Mouse (Mus musculus) midbrain, embryonic 10.5 days (tissue): ENCODE data around the gene Ptpra. TPM values are rescaled to one million over a fixed set of nuclear protein-coding genes. Genes with fewer than 3 reads are reported as not detected.
A peak's percentile ranks its signal among the peaks of the same experiment; 100 is the strongest.

Experiments used
- DNase-seq: peaks from one replicate; pipeline ENCODE4 v3.0.0-alpha.2; 2017; ENCODE audit warnings: low spot score
- H3K27ac ChIP-seq: fragments of 300-500 bp; sonication (generic); replicated peaks from 2 replicates; pipeline ENCODE4 v1.5.1; 2016; ENCODE audit warnings: mild to moderate bottlenecking
- H3K27me3 ChIP-seq: fragments of 300-500 bp; sonication (generic); 2 replicates; pipeline ENCODE4 v1.6.1; 2016; ENCODE audit warnings: low read depth, mild to moderate bottlenecking; ENCODE audit not compliant: poor library complexity, severe bottlenecking
- H3K36me3 ChIP-seq: fragments of 300-500 bp; sonication (generic); 2 replicates; pipeline ENCODE4 v1.6.1; 2016; ENCODE audit warnings: mild to moderate bottlenecking, moderate library complexity
- H3K4me1 ChIP-seq: fragments of 300-500 bp; sonication (generic); 2 replicates; pipeline ENCODE4 v1.6.1; 2016
- H3K4me3 ChIP-seq: fragments of 300-500 bp; sonication (generic); 2 replicates; pipeline ENCODE4 v1.5.1; 2016; ENCODE audit warnings: mild to moderate bottlenecking, moderate library complexity
- H3K9me3 ChIP-seq: fragments of 300-500 bp; sonication (generic); replicated peaks from 2 replicates; pipeline ENCODE4 v1.6.1; 2016; ENCODE audit warnings: mild to moderate bottlenecking
- WGBS: fragments of 180-500 bp; shearing (Covaris S2); methylation state at CpG from one replicate; pipeline ENCODE4 v1.1.7; 2016; 5-methylcytosine and 5-hydroxymethylcytosine counted together
- polyA plus RNA-seq: library from polyadenylated mRNA; unstranded; fragments of >200 nt; fragmentation: Nextera tagmentation; extraction: Ambion mirVana; gene quantifications from 2 replicates; pipeline ENCODE4 v1.2.1, GENCODE M21; 2016

The Ptpra gene
- polyA plus RNA-seq, 1 experiment from 2014 or later: 88.2 TPM

DNA sequence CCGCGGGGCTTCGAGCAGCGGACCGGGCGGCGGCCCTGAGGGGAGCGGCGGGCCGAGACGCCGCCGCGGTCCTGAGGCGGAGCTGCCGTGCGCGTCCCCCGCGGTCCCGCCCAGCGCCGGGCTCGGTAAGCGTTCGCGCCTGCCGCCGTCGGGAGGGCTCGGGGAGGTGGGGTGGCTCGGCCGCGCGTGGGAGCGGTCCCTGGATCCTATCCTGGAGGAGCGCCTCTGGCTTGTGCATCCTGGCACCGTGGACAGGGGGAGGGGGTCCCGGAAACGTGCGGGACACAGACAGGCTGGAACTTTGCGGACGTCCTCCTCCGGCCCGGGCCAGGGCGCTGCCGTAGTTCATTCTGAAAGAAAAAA, 337 bp downstream of the Ptpra start:
- Histone ChIP-seq H3K9me3 (no peaks in the 10 kb centered on the region), H3K27me3 (peaks cover 27% of the 10 kb centered on the region), H3K36me3 (0 out of 2 replicates have a peak, but pooled peaks cover 3% of the 10 kb centered on the region), H3K27ac (peak overlapping the region; percentile 93), H3K4me3 (peak overlapping the region; percentile 96), H3K4me1 (peaks cover 36% of the 10 kb centered on the region)
- under 1% methylated on average over 47 of the region's 47 CpGs for WGBS
- DNase-seq: no peak

GRCm38 (mm10) chr2:130451086-130451726, 1.1 kb downstream of the Ptpra start:
- H3K4me1 ChIP-seq: peaks cover 41% of the 10 kb centered on the region
- no peak for DNase-seq
- H3K9me3 ChIP-seq: no peaks in the 10 kb centered on the region
- WGBS: 74% methylated on average over 14 of the region's 14 CpGs
- H3K27me3 ChIP-seq: peaks cover 27% of the 10 kb centered on the region
- no peak overlapping the region; the same call in 1 of the 2 replicates for H3K27ac ChIP-seq
- peak overlapping the region; percentile 96 for H3K4me3 ChIP-seq
- H3K36me3 ChIP-seq: no peaks in the 10 kb centered on the region

- H3K27me3 ChIP-seq: peaks cover 27% of the 10 kb centered on the region
- 75% methylated on average over 3 of the region's 3 CpGs for WGBS
- no peaks in the 10 kb centered on the region for H3K9me3 ChIP-seq
- no peak overlapping the region for H3K27ac ChIP-seq
- peaks cover 41% of the 10 kb centered on the region for H3K4me1 ChIP-seq
- H3K36me3 ChIP-seq: no peaks in the 10 kb centered on the region
- no peak for DNase-seq
- H3K4me3 ChIP-seq: peak overlapping the region; percentile 96
Observed at GRCm38 (mm10) chr2:130451727-130452090, 1.6 kb downstream of the Ptpra start.

DNA sequence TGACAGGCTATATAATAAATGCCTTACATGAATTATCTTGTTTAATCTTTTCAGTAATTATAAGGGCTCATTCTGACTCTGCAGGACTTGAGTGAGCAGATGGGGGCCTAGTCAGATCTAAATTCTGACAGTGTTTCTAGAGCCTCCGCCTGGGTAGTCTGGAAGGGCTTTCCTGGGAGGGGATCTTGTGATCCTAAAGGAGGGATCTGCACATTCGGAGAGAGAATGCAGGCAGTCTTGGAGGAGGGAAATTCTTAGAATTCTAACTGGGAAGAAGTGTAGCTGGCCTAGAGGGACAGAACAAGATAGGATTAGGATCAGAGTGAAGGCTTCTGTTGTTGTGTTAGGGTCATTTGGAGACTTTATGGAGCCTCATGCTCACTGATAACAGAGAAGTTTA, 2.2 kb downstream of the Ptpra start:
- Histone ChIP-seq H3K9me3 (no peaks in the 10 kb centered on the region), H3K4me3 (no peak overlapping the region), H3K27me3 (peaks cover 23% of the 10 kb centered on the region), H3K4me1 (peaks cover 41% of the 10 kb centered on the region), H3K36me3 (no peaks in the 10 kb centered on the region), H3K27ac (no peak overlapping the region)
- 54% methylated on average over 2 of the region's 2 CpGs for WGBS
- no peak for DNase-seq

- H3K27ac ChIP-seq: no peak overlapping the region
- peaks cover 11% of the 10 kb centered on the region for H3K27me3 ChIP-seq
- no peaks in the 10 kb centered on the region for H3K36me3 ChIP-seq
- WGBS: 76% methylated on average over 6 of the region's 6 CpGs
- no peak overlapping the region for H3K4me3 ChIP-seq
- no peaks in the 10 kb centered on the region for H3K9me3 ChIP-seq
- DNase-seq: no peak
- peaks cover 41% of the 10 kb centered on the region for H3K4me1 ChIP-seq
Observed at GRCm38 (mm10) chr2:130453421-130453820, 3.3 kb downstream of the Ptpra start.

GRCm38 (mm10) chr2:130454748-130455370, 4.8 kb downstream of the Ptpra start:
- Histone ChIP-seq H3K4me3 (no peak overlapping the region), H3K4me1 (peaks cover 31% of the 10 kb centered on the region), H3K27me3 (no peaks in the 10 kb centered on the region), H3K36me3 (no peaks in the 10 kb centered on the region), H3K27ac (no peak overlapping the region), H3K9me3 (no peaks in the 10 kb centered on the region)
- no peak for DNase-seq
- 88% methylated on average over 6 of the region's 6 CpGs for WGBS

DNA sequence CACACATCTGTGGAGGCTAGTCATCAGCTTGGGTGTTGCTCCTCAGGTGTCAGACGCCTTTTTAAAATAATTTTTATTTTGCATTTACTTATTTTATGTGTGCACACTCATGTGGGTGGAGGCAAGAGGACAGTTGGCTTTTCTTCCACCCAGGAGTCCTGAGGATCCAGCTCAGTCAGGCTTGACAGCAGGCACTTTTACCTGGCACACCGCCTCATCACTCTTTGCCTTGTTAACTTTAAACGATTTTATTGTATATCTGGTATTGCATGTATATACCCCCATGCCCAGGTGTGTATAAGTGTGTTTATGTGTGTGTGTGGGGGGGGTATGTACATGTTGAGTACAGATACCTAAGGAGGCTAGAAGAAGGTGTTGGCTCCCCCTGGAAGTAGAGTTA, 7.8 kb downstream of the Ptpra start:
- H3K4me1 ChIP-seq: peaks cover 5% of the 10 kb centered on the region; the same call in 1 of the 2 replicates
- H3K27ac ChIP-seq: no peak overlapping the region
- H3K36me3 ChIP-seq: no peaks in the 10 kb centered on the region; the same call in 1 of the 2 replicates
- 91% methylated on average over 3 of the region's 3 CpGs for WGBS
- no peak for DNase-seq
- H3K4me3 ChIP-seq: no peak overlapping the region
- H3K9me3 ChIP-seq: no peaks in the 10 kb centered on the region
- no peaks in the 10 kb centered on the region for H3K27me3 ChIP-seq

DNA sequence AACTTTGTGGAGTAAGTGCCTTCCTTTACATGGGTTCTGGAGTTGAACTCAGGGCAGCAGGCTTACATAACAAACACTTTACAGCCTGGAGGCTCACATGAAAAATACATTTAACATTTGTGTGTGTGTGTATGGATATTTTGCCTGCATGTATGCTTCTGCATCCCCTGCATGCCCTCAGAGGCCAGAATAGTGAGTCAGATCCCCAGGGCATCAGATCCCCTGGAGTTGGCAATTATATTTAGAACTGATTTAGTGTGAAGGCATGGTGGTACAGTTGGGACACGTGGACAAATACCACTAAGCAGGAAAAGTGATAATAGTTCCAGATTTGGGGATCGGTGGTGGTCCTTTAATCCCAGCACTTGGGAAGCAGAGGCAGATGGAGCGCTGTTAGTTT, 9.5 kb downstream of the Ptpra start:
- Histone ChIP-seq H3K4me3 (no peak overlapping the region), H3K27ac (no peak overlapping the region), H3K27me3 (no peaks in the 10 kb centered on the region), H3K9me3 (no peaks in the 10 kb centered on the region), H3K36me3 (peaks cover 6% of the 10 kb centered on the region; the same call in 1 of the 2 replicates), H3K4me1 (peaks cover 5% of the 10 kb centered on the region; the same call in 1 of the 2 replicates)
- DNase-seq: no peak
- WGBS: 90% methylated on average over 3 of the region's 3 CpGs

DNA sequence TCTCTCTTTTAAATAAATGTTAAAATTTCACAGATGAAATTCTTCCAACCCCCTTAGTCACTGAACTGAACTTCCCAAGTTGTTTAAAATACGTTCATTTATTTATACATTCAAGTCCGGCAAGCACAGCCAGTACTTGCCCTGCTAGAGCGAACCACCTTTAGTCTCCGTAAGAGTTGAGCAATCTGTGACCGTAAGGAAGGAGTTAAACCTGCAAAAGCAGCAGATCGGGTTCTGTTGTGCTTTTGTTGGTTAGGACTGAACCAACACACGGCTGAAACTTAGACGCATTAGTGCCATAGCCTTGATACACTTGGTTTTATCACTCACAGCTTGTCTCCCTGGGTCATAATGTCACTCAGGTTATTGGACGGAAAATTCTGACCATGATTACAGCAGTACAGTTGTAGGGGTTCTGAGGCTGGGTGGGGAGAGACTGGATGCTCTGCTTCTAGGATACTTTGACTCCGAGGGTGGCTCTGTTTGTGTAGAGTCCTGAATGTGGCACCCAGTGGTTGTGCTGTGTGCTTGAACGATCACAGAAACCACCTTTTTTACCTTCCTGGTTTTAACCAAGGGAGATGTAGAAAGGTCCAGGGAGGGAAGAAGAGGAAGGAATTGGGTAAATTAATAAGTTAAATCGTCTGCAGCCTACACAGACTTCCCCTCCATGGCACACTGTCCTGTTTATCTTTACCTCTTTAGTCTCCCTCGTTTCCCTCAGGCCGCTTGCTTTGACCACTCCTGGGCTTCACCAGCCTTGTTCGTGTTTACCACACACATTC, 11.4 kb downstream of the Ptpra start:
- 87% methylated on average over 15 of the region's 15 CpGs for WGBS
- H3K4me3 ChIP-seq: no peak overlapping the region
- H3K4me1 ChIP-seq: no peaks in the 10 kb centered on the region
- H3K9me3 ChIP-seq: no peaks in the 10 kb centered on the region
- no peak for DNase-seq
- H3K27me3 ChIP-seq: no peaks in the 10 kb centered on the region
- H3K36me3 ChIP-seq: peaks cover 6% of the 10 kb centered on the region; the same call in 1 of the 2 replicates
- no peak overlapping the region for H3K27ac ChIP-seq

GRCm38 (mm10) chr2:130466438-130466837, 16.4 kb downstream of the Ptpra start:
- no peaks in the 10 kb centered on the region for H3K9me3 ChIP-seq
- no peak for DNase-seq
- H3K4me3 ChIP-seq: no peak overlapping the region
- H3K27me3 ChIP-seq: no peaks in the 10 kb centered on the region
- no peak overlapping the region for H3K27ac ChIP-seq
- WGBS: 91% methylated on average over 1 of the region's 1 CpGs
- peaks cover 6% of the 10 kb centered on the region; the same call in 1 of the 2 replicates for H3K36me3 ChIP-seq
- peaks cover 23% of the 10 kb centered on the region for H3K4me1 ChIP-seq

- H3K4me3 ChIP-seq: peak overlapping the region; percentile 16; the same call in 1 of the 2 replicates
- no peak overlapping the region for H3K27ac ChIP-seq
- no peak for DNase-seq
- H3K9me3 ChIP-seq: no peaks in the 10 kb centered on the region
- WGBS: 37% methylated on average over 4 of the region's 4 CpGs
- H3K36me3 ChIP-seq: no peaks in the 10 kb centered on the region
- no peaks in the 10 kb centered on the region for H3K27me3 ChIP-seq
- H3K4me1 ChIP-seq: peaks cover 23% of the 10 kb centered on the region
Observed at GRCm38 (mm10) chr2:130469366-130469765, 19.3 kb downstream of the Ptpra start.

- H3K9me3 ChIP-seq: no peaks in the 10 kb centered on the region
- no peak for DNase-seq
- no peak overlapping the region for H3K4me3 ChIP-seq
- peaks cover 23% of the 10 kb centered on the region for H3K4me1 ChIP-seq
- peak overlapping the region; percentile 29; the same call in 1 of the 2 replicates for H3K27ac ChIP-seq
- no peaks in the 10 kb centered on the region for H3K36me3 ChIP-seq
- H3K27me3 ChIP-seq: no peaks in the 10 kb centered on the region
- WGBS: 82% methylated on average over 2 of the region's 2 CpGs
Observed at GRCm38 (mm10) chr2:130469935-130470334, 19.9 kb downstream of the Ptpra start.
